Mouse (Mus musculus) lung, postnatal 0 days (tissue): ENCODE results near the gene Gdap1l1. TPM values are rescaled to one million over a fixed set of nuclear protein-coding genes. Genes with fewer than 3 reads are reported as not detected.

Experiments
- ATAC-seq: fragments of 200-750 bp; cut with Nextera tagmentation; 2 replicates; pipeline ENCODE4 v1.8.0; 2017; ENCODE audit warnings: moderate library complexity
- DNase-seq: peaks from one replicate; pipeline ENCODE4 v3.0.0-alpha.2; 2016; ENCODE audit warnings: low spot score
- H3K27ac ChIP-seq: fragments of 300-500 bp; sonication (generic); 2 replicates; pipeline ENCODE4 v1.5.1; 2014; ENCODE audit warnings: antibody characterized with exemption, mild to moderate bottlenecking, low read length, mixed read lengths
- H3K27me3 ChIP-seq: fragments of 300-500 bp; sonication (generic); replicated peaks from 2 replicates; pipeline ENCODE4 v1.6.1; 2014; ENCODE audit warnings: low read length, mixed read lengths; ENCODE audit not compliant: insufficient read depth
- H3K36me3 ChIP-seq: fragments of 300-500 bp; sonication (generic); 2 replicates; pipeline ENCODE4 v1.6.1; 2014; ENCODE audit warnings: low read length, mixed read lengths; ENCODE audit not compliant: insufficient read depth
- H3K4me1 ChIP-seq: fragments of 300-500 bp; sonication (generic); 2 replicates; pipeline ENCODE4 v1.6.1; 2014; ENCODE audit warnings: antibody characterized with exemption, low read depth, low read length, mixed read lengths; ENCODE audit not compliant: insufficient read depth
- H3K4me2 ChIP-seq: fragments of 300-500 bp; sonication (generic); replicated peaks from 2 replicates; pipeline ENCODE4 v1.6.1; 2014; ENCODE audit warnings: low read depth, mild to moderate bottlenecking, low read length, moderate library complexity, mixed read lengths
- H3K4me3 ChIP-seq: fragments of 300-500 bp; sonication (generic); 2 replicates; pipeline ENCODE4 v1.5.1; 2014; ENCODE audit warnings: low read depth, low read length
- H3K9ac ChIP-seq: fragments of 300-500 bp; sonication (generic); replicated peaks from 2 replicates; pipeline ENCODE4 v1.6.1; 2014; ENCODE audit warnings: low read depth, mild to moderate bottlenecking
- H3K9me3 ChIP-seq: fragments of 300-500 bp; sonication (generic); 2 replicates; pipeline ENCODE4 v1.6.1; 2016; ENCODE audit warnings: low read length, mixed read lengths
- CTCF ChIP-seq: IDR thresholded peaks from 2 replicates; pipeline ENCODE4 v1.5.1; 2016; ENCODE audit warnings: antibody characterized with exemption, mild to moderate bottlenecking
- EP300 ChIP-seq: IDR thresholded peaks from 2 replicates; pipeline ENCODE4 v1.6.1; 2016; ENCODE audit warnings: antibody characterized with exemption, mild to moderate bottlenecking, control low read depth
- WGBS: fragments of 180-500 bp; shearing (Covaris S2); extraction: QIAGEN DNeasy Blood & Tissue Kit; methylation state at CpG from one replicate; pipeline ENCODE4 v1.1.7; 2014; 5-methylcytosine and 5-hydroxymethylcytosine counted together
- polyA plus RNA-seq: library from polyadenylated mRNA; unstranded; fragments of >200 nt; fragmentation: Nextera tagmentation; extraction: Ambion mirVana; gene quantifications from 2 replicates; pipeline ENCODE4 v1.2.1, GENCODE M21; 2015

The Gdap1l1 gene
- polyA plus RNA-seq, 1 experiment from 2014 or later, result 0.37 TPM

DNA sequence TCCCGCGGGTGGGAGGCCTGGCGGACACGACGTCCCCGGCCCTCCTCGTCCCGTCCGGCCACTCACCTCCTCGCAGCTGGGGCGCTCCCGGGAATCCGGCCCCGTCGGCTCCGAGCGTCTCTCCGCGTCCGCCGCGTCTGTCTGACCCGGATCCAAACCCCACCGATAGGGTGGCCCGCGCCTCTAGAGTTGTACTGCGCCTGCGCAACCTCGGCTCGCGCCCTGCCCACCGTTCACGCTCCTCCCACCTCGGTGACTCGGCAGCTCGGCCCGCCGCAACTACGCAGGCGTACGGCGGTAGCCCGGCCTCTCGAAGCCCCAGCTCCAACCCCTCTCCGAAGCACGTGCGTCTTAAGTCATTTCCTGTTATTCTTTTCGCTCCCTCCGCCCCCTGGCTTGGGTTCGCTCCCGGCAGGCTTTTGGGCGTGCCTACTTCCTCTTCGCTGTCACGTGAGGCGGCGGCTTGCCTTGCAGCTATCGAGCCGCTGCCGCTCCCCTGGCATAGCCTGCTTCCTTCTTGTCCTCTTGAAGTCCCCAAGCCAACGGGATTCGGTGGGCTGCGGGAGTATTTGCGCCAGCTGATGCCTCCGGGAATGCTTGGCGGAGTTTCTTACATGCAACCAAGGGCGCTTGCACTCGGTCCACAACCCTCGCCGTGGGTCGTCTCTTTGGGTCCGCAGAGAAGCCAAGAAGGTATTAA lies 18.8 kb upstream of the Gdap1l1 start:
- H3K9me3 ChIP-seq, result no peaks in the 10 kb centered on the region
- TF ChIP-seq EP300 (peak; percentile 56; the same call in 1 of the 2 replicates), CTCF (peak; percentile 36)
- DNase-seq (peak; percentile 100), ATAC-seq (peak; percentile 98)
- H3K27me3 ChIP-seq, result no peaks in the 10 kb centered on the region
- under 1% methylated on average over 58 of the region's 71 CpGs for WGBS
- peak overlapping the region; percentile 94 for H3K27ac ChIP-seq
- peak overlapping the region; percentile 69 for H3K4me2 ChIP-seq
- H3K36me3 ChIP-seq, result no peaks in the 10 kb centered on the region
- peak overlapping the region; percentile 95 for H3K9ac ChIP-seq
- peaks cover 4% of the 10 kb centered on the region; the same call in 1 of the 2 replicates for H3K4me1 ChIP-seq
- H3K4me3 ChIP-seq, result peak overlapping the region; percentile 91

DNA sequence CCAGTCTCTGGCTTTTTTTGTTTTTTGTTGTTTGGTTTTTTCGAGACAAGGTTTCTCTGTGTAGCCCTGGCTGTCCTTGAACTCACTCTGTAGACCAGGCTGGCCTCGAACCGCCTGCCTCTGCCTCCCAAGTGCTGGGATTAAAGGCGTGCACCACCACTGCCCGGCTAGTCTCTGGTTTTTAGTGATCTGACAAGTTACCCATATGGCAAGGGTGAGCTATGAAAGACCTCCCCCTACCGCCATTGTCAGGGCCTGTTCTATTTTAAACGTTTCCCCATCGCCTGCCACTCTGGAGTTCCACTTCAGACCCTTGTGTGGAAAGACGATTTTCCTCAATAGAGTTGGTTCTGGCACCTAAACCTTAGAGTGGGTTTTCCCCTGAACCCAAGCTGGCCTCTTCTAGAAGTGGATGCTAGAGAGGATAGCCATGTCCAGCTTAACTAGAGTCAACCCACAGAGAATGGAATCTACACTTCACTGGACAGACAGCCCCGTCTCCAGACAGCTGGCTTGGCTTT lies 17.9 kb upstream of the Gdap1l1 start:
- peak overlapping the region; percentile 59 for H3K4me3 ChIP-seq
- DNase-seq (peak; percentile 46), ATAC-seq (no peak)
- H3K9me3 ChIP-seq, result no peaks in the 10 kb centered on the region
- peak overlapping the region; percentile 24 for H3K9ac ChIP-seq
- WGBS, result 17% methylated on average over 10 of the region's 10 CpGs
- H3K4me2 ChIP-seq, result peak overlapping the region; percentile 53
- H3K27ac ChIP-seq, result peak overlapping the region; percentile 86; the same call in 1 of the 2 replicates
- H3K36me3 ChIP-seq, result no peaks in the 10 kb centered on the region
- TF ChIP-seq EP300 (no peak), CTCF (0 out of 2 replicates have a peak, but pooled peaks have one; percentile 6)
- H3K27me3 ChIP-seq, result no peaks in the 10 kb centered on the region
- peaks cover 4% of the 10 kb centered on the region; the same call in 1 of the 2 replicates for H3K4me1 ChIP-seq

DNA sequence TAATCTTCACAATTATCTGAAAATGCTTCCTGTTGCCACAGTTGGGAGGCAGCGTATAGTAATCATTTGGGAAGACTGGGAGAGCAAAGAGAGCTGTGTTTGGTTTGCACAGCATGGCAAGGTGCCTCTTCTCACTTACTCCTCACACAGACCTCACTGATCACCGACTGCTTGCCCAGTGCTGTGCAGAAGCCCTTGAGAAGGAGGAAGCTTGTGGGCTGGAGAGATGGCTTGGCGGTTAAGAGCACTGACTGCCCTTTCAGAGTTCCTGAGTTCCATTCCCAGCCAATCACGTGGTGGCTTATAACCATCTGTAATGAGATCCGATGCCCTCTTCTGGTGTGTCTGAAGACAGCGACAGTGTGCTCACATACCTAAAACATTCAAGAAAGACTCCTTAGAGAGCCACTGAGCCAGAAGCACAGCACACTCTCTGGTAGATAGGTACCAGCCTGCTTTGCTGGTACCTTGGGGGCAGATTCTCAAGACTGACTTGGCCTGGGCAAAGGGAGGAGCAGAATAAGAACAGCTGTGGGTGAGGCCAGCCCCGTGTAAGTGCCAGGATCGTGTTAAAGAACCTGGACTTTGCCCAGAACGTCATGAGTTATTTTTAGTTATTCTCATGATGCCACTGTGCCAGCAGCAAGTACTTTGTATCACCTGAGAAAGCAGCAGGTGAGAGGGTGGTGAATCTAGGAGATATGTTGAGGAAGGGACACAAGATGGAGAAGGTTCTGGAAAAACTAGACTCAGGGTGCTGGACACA lies 15.2 kb upstream of the Gdap1l1 start:
- WGBS, result 64% methylated on average over 9 of the region's 9 CpGs
- Histone ChIP-seq H3K4me1 (peaks cover 4% of the 10 kb centered on the region; the same call in 1 of the 2 replicates), H3K27ac (no peak overlapping the region), H3K4me2 (no peak overlapping the region), H3K36me3 (no peaks in the 10 kb centered on the region), H3K27me3 (no peaks in the 10 kb centered on the region), H3K9ac (no peak overlapping the region), H3K9me3 (no peaks in the 10 kb centered on the region), H3K4me3 (no peak overlapping the region)
- ATAC-seq (no peak), DNase-seq (no peak)
- TF ChIP-seq CTCF (peak; percentile 18; the same call in 1 of the 2 replicates), EP300 (no peak)

DNA sequence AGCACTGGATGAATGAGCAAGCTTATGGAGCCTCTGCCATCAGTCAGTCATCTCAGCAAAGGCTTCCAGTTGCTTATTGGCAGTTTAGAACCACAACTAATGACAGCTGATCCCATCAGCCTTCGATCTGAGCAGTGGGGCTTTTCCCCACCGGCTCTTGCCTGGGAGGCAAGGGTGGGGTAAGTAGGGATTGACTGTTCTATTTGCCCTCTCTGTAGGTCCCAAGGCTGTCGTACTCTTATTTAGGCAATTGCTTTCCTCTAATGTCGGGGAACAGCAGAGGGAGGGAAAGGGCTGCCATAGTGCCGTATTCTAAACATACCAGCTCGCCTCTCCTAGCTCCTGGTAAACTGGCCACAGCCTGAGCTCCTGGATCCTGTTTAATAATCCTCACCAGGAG lies 13.7 kb upstream of the Gdap1l1 start, which contains the start of gene Oser1:
Gene Oser1 (minus strand): TSS at position 101 of the 400 bp plus-strand sequence.
- ATAC-seq (no peak), DNase-seq (no peak)
- H3K27me3 ChIP-seq, result no peaks in the 10 kb centered on the region
- no peak within 1 kb of the TSS for H3K4me2 ChIP-seq
- no peak for TF ChIP-seq EP300
- TF ChIP-seq CTCF, result no peak
- no peaks in the 10 kb centered on the region for H3K9me3 ChIP-seq
- H3K4me1 ChIP-seq, result peaks cover 4% of the 10 kb centered on the region; the same call in 1 of the 2 replicates
- H3K4me3 ChIP-seq, result no peak within 1 kb of the TSS
- no peak within 1 kb of the TSS for H3K27ac ChIP-seq
- H3K9ac ChIP-seq, result no peak within 1 kb of the TSS
- 74% methylated on average over 6 of the region's 6 CpGs for WGBS
- H3K36me3 ChIP-seq, result no peaks in the 10 kb centered on the region

DNA sequence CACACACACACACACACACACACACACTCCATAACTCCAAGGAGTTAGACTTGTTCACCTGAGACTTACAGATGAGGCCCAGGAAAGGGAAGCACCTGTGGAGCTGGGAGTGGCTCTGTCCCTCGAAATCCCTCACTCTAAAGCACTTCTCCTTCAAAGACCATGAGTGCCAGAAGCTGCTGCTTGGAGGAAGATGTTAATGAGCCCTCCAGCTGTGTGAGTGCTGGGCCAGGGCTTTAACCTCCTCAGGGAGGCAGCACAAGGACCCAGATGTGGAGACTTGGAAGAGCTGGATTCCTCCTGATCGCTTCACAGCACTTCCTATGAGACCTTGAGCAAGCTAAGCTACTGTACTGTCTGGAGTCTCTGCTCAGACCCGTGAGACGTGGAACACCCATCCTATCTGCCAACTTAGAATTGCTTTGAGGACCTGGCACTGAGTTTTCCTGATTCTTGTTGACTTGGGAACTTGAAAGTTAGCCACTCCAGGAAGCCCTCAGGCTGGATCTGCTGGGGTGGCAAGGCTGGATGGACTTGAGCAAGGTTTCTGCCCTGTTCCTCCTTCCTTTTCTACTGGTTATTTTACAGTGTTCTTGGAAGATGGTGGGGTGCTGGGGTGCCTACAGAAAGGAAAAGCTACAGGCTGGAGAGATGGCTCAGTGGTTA lies 9.8 kb upstream of the Gdap1l1 start:
- Histone ChIP-seq H3K4me2 (no peak overlapping the region), H3K4me1 (no peaks in the 10 kb centered on the region), H3K9me3 (no peaks in the 10 kb centered on the region), H3K9ac (no peak overlapping the region), H3K4me3 (no peak overlapping the region), H3K27ac (no peak overlapping the region), H3K36me3 (no peaks in the 10 kb centered on the region), H3K27me3 (no peaks in the 10 kb centered on the region)
- no peak for TF ChIP-seq CTCF
- peak; percentile 72 for ATAC-seq
- DNase-seq, result peak; percentile 70
- 23% methylated on average over 4 of the region's 4 CpGs for WGBS

DNA sequence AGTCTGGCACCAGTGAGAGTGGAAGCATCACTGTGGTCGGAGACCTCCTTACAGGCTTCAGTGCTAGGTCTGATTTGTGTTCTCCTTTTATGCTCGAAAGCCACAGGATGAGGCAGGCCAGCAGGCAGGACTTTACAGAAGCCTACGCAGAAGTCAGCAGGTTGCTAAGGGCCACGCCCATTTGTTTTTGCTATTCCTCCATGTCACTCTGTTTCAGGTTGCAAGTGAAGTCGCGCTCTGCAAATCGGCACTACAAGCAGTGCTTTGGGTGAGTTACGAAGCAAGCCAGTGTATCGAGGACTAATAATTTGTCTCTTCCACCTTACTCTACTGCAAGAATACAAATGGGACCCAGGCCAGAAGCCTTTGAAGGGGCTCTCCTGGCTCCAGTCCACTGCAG lies 7.0 kb upstream of the Gdap1l1 start:
- no peak overlapping the region for H3K4me2 ChIP-seq
- H3K9me3 ChIP-seq, result no peaks in the 10 kb centered on the region
- H3K9ac ChIP-seq, result no peak overlapping the region
- H3K27me3 ChIP-seq, result no peaks in the 10 kb centered on the region
- ATAC-seq, result no peak
- WGBS, result 67% methylated on average over 9 of the region's 9 CpGs
- TF ChIP-seq CTCF (no peak), EP300 (no peak)
- H3K4me3 ChIP-seq, result no peak overlapping the region
- H3K4me1 ChIP-seq, result no peaks in the 10 kb centered on the region
- no peak overlapping the region for H3K27ac ChIP-seq
- DNase-seq, result peak; percentile 13
- no peaks in the 10 kb centered on the region for H3K36me3 ChIP-seq
